Mouse (Mus musculus) liver, postnatal 0 days (tissue): ENCODE measurements around the gene Dach1.

Experiments
- CTCF ChIP-seq: sonication (generic); IDR thresholded peaks from 2 replicates; pipeline ENCODE4 v1.5.1; 2016; ENCODE audit warnings: antibody characterized with exemption, low read depth
- EP300 ChIP-seq: IDR thresholded peaks from 2 replicates; pipeline ENCODE4 v1.6.1; 2016; ENCODE audit warnings: antibody characterized with exemption, low read depth, mild to moderate bottlenecking

GRCm38 (mm10) chr14:98035261-98035660 is 134.3 kb downstream of the Dach1 start:
- TF ChIP-seq CTCF (no peak), EP300 (no peak)
